Mouse (Mus musculus): ENCODE data around the gene Rnf207. TPM values are rescaled to one million over a fixed set of nuclear protein-coding genes. Genes with fewer than 3 reads are reported as not detected.

The Rnf207 gene
- total RNA-seq (2023), result not detected in 2 replicates

DNA sequence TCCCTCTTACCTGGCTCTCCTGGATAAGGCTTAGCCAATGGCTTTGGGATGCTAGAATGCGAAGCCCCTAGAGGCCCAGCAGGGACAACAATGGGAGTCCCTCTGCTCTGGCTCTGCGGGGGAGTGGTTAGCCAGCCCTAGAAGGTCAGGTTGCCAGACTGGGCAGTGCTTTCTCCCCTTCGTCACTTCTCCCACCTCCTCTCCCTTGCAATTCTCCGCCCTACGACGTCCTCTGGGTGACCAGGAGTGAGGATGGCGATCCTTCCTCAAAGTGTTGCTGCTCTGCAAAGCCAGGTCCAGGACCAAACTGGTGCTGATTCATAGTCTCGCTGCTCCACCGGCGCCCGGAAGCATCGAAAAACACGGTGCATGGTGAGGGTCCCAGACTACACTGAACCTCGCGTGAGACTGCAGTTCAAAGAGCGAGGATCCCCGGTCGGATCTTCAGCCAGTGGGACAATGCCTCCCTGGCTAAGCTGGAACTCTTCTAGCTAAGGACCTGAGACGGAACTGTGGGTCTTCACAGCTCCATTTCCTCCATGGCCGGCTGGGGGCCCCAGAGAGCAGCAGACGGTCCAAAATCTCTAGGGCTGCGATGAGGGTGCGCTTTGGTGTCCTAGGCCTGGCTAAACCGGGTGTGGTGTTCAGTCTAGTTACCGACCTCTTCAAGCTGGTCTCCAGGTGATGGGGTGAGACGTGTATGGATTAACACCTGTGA, at the start of gene Rnf207:
TSS of gene Rnf207 (minus strand) at position 477 of the 718 bp plus-strand sequence.

GRCm38 (mm10) chr4:152338419-152339292, 19.9 kb upstream of the Rnf207 start, which contains the start of gene Chd5:
TSS of gene Chd5 (plus strand) at chr4:152338651.

DNA sequence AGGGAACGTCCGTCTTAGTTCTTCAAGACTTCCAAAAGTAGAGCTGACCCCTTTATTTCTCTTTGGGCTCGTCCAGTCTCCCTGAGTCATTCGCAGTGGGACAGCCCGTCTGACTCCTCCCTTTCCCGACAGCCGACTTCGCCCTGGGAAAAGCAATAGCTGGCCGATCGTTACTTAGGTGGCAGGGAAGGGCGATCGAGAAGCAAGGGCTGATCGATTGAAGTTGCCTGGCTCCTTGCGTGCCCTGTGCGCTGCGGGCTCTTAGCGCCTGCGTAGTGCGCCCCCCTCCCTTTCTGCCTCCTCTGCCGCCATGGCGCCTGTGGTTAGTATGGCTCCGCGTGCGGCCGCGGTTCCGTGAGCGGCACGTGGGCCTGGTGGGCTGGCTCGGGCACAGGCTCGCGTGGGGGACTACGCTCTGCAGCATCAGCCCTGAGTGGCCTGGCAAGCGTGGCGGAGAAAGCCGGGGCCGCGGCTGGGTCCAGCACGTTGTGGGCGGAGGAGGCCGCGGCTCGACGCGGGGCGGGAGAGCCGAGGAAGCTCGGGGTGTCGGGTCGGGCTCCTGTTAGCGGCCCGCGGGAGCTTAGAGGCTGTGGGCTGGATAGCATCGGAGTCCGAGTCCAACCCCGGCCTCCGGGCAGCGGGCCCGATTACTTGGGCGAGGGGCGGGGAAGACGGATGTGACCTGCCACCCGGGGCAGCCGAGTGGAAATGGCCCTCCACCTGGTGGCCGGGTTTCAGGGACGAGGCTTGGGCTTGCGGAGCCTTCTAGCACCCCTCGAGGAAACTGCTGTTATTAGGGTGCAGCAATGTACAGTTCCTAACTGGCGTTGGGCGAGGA, 7.0 kb upstream of the Rnf207 start, which contains the start of gene Rpl22:
TSS of gene Rpl22 (plus strand) at position 169 of the 838 bp plus-strand sequence.

GRCm38 (mm10) chr4:152296874-152297861, 21.6 kb downstream of the Rnf207 start, which contains the start of gene Icmt:
TSS of gene Icmt (plus strand) at chr4:152297227.

DNA sequence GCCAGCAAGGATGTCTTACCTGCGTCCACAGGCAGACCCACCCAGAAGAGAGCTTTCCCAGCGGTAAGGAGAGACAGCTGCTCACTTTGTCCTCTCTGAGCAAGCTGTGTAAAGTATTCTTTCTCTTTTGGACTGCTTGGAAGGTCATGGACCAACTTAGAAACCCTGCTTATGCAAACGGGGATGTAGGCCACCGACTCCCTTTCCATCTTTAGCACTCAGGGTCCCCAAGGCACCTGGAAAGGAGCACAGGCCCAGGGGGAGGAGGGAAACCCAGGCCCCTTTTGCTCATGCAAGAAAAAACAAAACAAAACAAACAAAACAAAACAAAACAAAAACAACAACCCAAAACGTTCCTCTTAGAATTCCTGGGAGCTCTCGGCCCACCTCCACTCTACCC, 27.2 kb downstream of the Rnf207 start, which contains the start of gene Hes3:
TSS of gene Hes3 (minus strand) at position 101 of the 400 bp plus-strand sequence.

DNA sequence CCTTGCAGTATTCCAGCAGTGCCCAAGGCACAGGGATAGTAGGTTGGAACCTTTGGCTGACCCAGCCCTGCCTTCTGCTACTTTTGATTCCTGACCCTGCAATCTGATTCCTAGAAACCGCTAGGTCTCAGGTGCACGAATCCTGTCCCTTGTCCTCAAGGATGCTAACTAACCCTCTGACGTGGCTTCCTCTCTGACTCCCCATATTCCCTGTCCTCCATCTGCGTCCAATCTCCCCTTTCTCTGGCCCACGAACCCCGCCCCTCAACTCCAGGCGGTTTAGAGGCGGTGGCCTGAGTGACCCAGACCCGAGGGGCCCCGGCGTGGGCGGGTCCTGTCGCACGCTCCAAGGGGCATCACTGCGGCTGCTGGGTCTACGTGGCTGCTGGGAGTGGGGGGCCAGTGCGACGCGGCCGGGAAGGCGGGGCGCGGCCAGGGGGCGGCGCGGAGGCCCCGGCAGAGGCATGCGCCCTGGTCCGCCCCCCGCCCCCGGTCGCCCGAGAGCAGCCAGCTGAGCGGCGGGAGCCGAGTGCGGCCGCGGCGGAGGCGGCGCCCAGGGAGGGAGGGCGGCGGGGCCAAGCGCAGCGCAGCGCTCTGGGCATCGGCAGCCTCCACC, 45.1 kb downstream of the Rnf207 start, which contains the start of gene Gpr153:
TSS of gene Gpr153 (plus strand) at position 612 of the 616 bp plus-strand sequence.

Other genes starting within 250 kb of the Rnf207 start
- 2.5 and 3.6 TPM in 2 replicates for gene Plekhg5, start 246.5 kb downstream of the Rnf207 start, total RNA-seq (2023)
- not detected in 2 replicates for gene Tnfrsf25, start 203.1 kb downstream of the Rnf207 start, total RNA-seq (2023)
- 0.32 and 0.43 TPM in 2 replicates for gene Espn, start 166.6 kb downstream of the Rnf207 start, total RNA-seq (2023)
- gene Hes2, start 160.1 kb downstream of the Rnf207 start, total RNA-seq (2023), result not detected in 2 replicates
- 25.5 and 29.0 TPM in 2 replicates for gene Acot7, start 140.9 kb downstream of the Rnf207 start, total RNA-seq (2023)
- 0.64 and 0.66 TPM in 2 replicates for gene Gpr153, start 44.8 kb downstream of the Rnf207 start, total RNA-seq (2023)
- not detected in 2 replicates for gene Hes3, start 27.3 kb downstream of the Rnf207 start, total RNA-seq (2023)
- 12.9 and 14.9 TPM in 2 replicates for gene Icmt, start 21.8 kb downstream of the Rnf207 start, total RNA-seq (2023)
- gene Rpl22, start 6.7 kb upstream of the Rnf207 start, total RNA-seq (2023), result 214 and 227 TPM in 2 replicates
- gene Chd5, start 19.7 kb upstream of the Rnf207 start, total RNA-seq (2023), result 0.07 TPM in 1 of 2 replicates, not detected in the other
- gene Nphp4, start 157.7 kb upstream of the Rnf207 start, total RNA-seq (2023), result 0.73 and 1.3 TPM in 2 replicates
- gene Kcnab2, start 158.9 kb upstream of the Rnf207 start, total RNA-seq (2023), result 88.0 and 108 TPM in 2 replicates